22 mouse cellular contexts compared by ENCODE assay signal in the genomic region with DNA sequence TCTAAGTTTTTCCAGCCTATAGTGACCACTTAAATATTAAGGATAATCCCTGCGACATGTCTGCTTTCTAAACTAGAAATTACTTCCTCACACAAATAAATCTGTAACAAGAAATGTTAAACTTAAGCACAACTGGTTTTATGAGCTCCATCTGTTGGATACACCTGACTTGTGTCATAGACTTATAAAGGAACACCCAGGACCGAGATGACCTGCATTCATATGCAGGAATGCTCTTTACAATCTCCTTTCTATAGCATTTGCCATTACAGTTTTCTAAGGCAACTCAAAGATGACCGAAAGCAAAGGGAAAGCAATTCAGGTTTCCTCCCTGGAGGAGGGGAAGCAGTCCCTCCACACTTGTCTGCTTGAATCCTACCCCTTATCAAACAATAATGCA. TPM values are rescaled to one million over a fixed set of nuclear protein-coding genes. Genes with fewer than 3 reads are reported as not detected.
"Had no signal": no experiment of that assay in that cellular context is flagged by ENCODE, and none has a peak within 500 bp of the region (broad histone marks: within the 10 kb centered on the region; RNA-seq: fewer than 3 reads in every experiment).

No protein-coding gene starts in this region.

- ATAC-seq: liver, postnatal 0 days; lung, postnatal 0 days; midbrain, embryonic 13.5 days; midbrain, embryonic 16.5 days had no signal

- H3K9me3 ChIP-seq: limb, embryonic 12.5 days; limb, embryonic 15.5 days; midbrain, embryonic 13.5 days had no signal

- H3K4me3 ChIP-seq: limb, embryonic 12.5 days; limb, embryonic 15.5 days; midbrain, embryonic 13.5 days had no signal

- H3K27me3 ChIP-seq: limb, embryonic 12.5 days; limb, embryonic 15.5 days; midbrain, embryonic 13.5 days had no signal

- H3K4me2 ChIP-seq: limb, embryonic 12.5 days; limb, embryonic 15.5 days; liver, embryonic 11.5 days; lung, embryonic 14.5 days; midbrain, embryonic 13.5 days had no signal

- H3K9ac ChIP-seq: limb, embryonic 12.5 days; limb, embryonic 15.5 days; liver, embryonic 14.5 days; liver, postnatal 0 days; lung, embryonic 14.5 days; midbrain, embryonic 13.5 days had no signal

- DNase-seq: kidney, adult 9 months; kidney, postnatal 14 days; kidney, postnatal 4 days; left cerebral cortex, postnatal 4 days; liver, postnatal 0 days; lung, embryonic 14.5 days; thymus, postnatal 25 days had no signal

- H3K27ac ChIP-seq: limb, embryonic 12.5 days; limb, embryonic 15.5 days; liver, embryonic 14.5 days; macrophage; midbrain, embryonic 13.5 days had no signal

RNA-seq across cellular contexts. Expression of gene Acod1, which starts 46.5 kb away (rescaled TPM):
- total RNA-seq: layer of hippocampus, adult 18-20 months; layer of hippocampus, postnatal 14 days; left cerebral cortex, adult 8-10 months; left cerebral cortex, postnatal 14 days; left cerebral cortex, postnatal 4 days had no signal
- polyA plus RNA-seq: kidney, embryonic 16.5 days; limb, embryonic 12.5 days; limb, embryonic 15.5 days; liver, postnatal 0 days; lung, embryonic 14.5 days; midbrain, embryonic 13.5 days; midbrain, embryonic 16.5 days; neural tube, embryonic 11.5 days; neural tube, embryonic 14.5 days had no signal
